Mouse (Mus musculus): ENCODE measurements around the gene Esrp2. TPM values are rescaled to one million over a fixed set of nuclear protein-coding genes. Genes with fewer than 3 reads are reported as not detected.

The Esrp2 gene
- polyA plus RNA-seq (2016; fragmentation: Nextera tagmentation; extraction: Ambion mirVana), result 2.4 and 5.4 TPM in 2 replicates

DNA sequence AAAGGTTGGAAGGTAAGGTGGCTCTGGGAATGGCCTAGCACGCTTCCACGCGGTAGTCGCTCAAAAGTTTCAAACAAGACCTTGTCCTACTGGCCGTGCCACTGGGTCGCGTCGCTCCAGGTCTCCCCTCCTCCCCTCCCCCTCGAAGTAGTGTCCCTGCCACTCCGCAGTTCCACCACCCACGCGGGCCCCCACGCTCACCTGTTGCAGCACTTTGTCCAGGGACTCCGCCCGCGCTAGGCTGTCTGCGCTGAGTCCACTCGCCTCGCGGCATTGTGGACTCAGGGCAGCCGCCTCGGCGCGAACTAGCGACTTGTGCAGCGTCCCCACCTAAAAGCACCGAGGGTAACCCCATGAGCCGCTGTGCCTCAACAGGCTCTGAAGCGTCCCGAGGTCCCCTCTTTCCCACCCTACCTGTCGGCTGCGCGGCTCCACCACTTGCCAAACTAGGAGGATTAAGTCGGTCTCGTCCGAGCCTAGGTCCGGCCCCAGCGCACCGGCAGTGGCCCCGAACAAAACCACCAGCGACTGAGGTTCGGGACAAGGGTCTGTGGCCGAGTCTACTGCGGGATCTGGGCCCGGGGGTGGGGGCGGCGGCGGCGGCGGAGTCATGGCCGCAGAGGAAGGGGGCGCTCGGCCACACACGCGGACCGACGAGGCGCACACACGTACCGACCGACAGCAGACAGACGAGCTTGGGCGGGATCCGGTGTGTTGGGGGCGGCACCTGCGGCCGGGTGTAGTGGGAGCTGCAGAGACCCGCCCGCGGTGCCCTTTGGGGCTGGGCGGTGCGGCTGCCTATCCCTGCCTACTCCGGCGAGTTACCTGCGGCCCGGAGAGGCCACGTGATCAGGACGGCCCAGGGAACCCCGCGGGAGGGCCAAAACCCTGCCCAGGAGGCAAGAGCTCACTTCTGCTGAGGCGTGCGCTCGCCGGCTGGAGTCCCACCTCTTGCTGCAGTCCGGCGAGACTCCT lies at the start of gene Esrp2:
Gene Esrp2 (minus strand): TSS at position 819 of the 975 bp plus-strand sequence.
- peak within 1 kb of the TSS; percentile 87 for H3K27ac ChIP-seq
- H3K9me3 ChIP-seq, result no peaks in the 10 kb centered on the region
- H3K4me1 ChIP-seq, result peaks cover 46% of the 10 kb centered on the region
- H3K4me3 ChIP-seq, result peak within 1 kb of the TSS; percentile 69
- H3K27me3 ChIP-seq (ENCODE audit: insufficient read depth, poor library complexity, severe bottlenecking), result peaks cover 53% of the 10 kb centered on the region
- WGBS, result under 1% methylated on average over 86 of the region's 86 CpGs
- DNase-seq (ENCODE audit: low spot score), result peak; percentile 86
- peaks cover 16% of the 10 kb centered on the region for H3K36me3 ChIP-seq

GRCm38 (mm10) chr8:106186394-106186793 lies 49.6 kb upstream of the Esrp2 start:
- Histone ChIP-seq H3K27ac (no peak overlapping the region), H3K27me3 (ENCODE audit: insufficient read depth, poor library complexity, severe bottlenecking) (no peaks in the 10 kb centered on the region), H3K4me1 (no peaks in the 10 kb centered on the region; the same call in 1 of the 2 replicates), H3K4me3 (no peak overlapping the region), H3K9me3 (no peaks in the 10 kb centered on the region), H3K36me3 (peaks cover 78% of the 10 kb centered on the region)
- DNase-seq (ENCODE audit: low spot score), result no peak
- WGBS, result 90% methylated on average over 3 of the region's 3 CpGs

- H3K36me3 ChIP-seq, result peaks cover 73% of the 10 kb centered on the region
- WGBS, result 88% methylated on average over 8 of the region's 8 CpGs
- no peak for DNase-seq (ENCODE audit: low spot score)
- no peaks in the 10 kb centered on the region for H3K9me3 ChIP-seq
- no peaks in the 10 kb centered on the region for H3K4me1 ChIP-seq
- no peak overlapping the region for H3K27ac ChIP-seq
- H3K27me3 ChIP-seq (ENCODE audit: insufficient read depth, poor library complexity, severe bottlenecking), result no peaks in the 10 kb centered on the region
- no peak overlapping the region for H3K4me3 ChIP-seq
Measured at GRCm38 (mm10) chr8:106185628-106186270, 49.0 kb upstream of the Esrp2 start.

DNA sequence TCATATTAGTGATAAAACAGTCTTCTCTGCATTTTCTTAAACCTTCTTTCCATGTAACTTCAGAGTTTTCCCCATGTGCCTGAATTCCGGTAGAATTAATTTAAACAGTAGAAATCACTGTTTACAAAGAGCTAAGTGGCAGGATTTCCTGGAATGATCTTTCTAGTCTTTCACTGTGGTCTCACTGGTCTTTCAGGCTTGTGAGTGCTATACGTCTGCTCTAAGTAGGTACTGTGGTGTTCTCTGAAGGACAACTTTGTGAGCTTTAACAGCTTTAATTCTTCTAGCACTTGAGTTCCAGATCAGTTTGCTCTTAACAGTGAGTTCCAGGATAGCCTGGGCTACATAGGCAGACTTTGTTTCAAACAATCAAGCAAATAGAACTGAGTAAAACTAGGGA lies 41.7 kb upstream of the Esrp2 start:
- H3K36me3 ChIP-seq, result peaks cover 26% of the 10 kb centered on the region
- no peaks in the 10 kb centered on the region for H3K27me3 ChIP-seq (ENCODE audit: insufficient read depth, poor library complexity, severe bottlenecking)
- no peak overlapping the region for H3K4me3 ChIP-seq
- H3K9me3 ChIP-seq, result no peaks in the 10 kb centered on the region
- WGBS, result 70% methylated on average over 2 of the region's 2 CpGs
- peaks cover 15% of the 10 kb centered on the region for H3K4me1 ChIP-seq
- no peak for DNase-seq (ENCODE audit: low spot score)
- H3K27ac ChIP-seq, result no peak overlapping the region

DNA sequence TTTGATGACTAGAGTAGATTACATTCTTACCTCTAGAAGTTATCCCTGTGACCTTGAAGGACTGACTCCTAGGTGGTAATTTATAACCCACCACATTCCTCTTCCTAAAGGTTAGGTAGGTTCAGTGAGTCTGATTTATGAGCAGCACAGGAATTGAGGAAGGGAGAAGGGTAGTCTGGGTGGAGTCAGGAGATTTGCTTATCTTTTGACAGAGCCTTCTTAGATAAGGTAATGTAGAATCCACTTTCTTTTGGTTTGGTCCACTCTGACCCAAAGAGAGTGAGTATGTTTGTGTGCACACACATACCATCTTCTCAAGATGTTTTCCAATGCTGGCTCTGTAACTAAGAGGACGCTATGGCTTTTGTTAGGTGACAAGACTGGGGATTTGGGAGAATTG lies 40.8 kb upstream of the Esrp2 start:
- Histone ChIP-seq H3K27ac (no peak overlapping the region), H3K4me1 (peaks cover 15% of the 10 kb centered on the region), H3K4me3 (no peak overlapping the region), H3K36me3 (peaks cover 20% of the 10 kb centered on the region), H3K9me3 (no peaks in the 10 kb centered on the region), H3K27me3 (ENCODE audit: insufficient read depth, poor library complexity, severe bottlenecking) (no peaks in the 10 kb centered on the region)
- 87% methylated on average over 1 of the region's 1 CpGs for WGBS
- DNase-seq (ENCODE audit: low spot score), result no peak

DNA sequence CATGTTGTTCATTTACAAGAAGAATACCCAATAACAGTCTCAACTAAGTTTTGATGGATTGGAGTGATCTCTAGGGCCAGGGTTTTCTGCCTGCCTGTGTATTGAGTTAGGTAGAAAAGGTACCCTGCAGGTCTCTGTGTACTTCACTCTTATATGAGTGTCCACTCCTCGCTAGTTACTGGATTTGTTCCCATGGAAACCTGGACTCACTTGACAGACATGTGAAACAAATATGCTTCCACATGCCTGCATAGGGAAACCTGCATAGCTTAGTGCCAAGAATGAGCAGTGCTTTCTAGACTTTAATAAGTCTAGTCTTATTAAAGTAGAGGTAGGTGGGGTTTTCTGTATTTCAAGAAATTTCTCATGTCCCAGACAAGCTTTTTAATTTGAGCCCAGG lies 40.1 kb upstream of the Esrp2 start:
- 51% methylated on average over 1 of the region's 1 CpGs for WGBS
- no peak overlapping the region for H3K4me3 ChIP-seq
- H3K9me3 ChIP-seq, result no peaks in the 10 kb centered on the region
- no peak for DNase-seq (ENCODE audit: low spot score)
- no peaks in the 10 kb centered on the region for H3K27me3 ChIP-seq (ENCODE audit: insufficient read depth, poor library complexity, severe bottlenecking)
- H3K27ac ChIP-seq, result no peak overlapping the region
- H3K36me3 ChIP-seq, result peaks cover 14% of the 10 kb centered on the region
- H3K4me1 ChIP-seq, result peaks cover 15% of the 10 kb centered on the region

- WGBS, result 87% methylated on average over 3 of the region's 3 CpGs
- no peaks in the 10 kb centered on the region for H3K9me3 ChIP-seq
- no peak for DNase-seq (ENCODE audit: low spot score)
- peaks cover 25% of the 10 kb centered on the region for H3K4me1 ChIP-seq
- H3K36me3 ChIP-seq, result peaks cover 2% of the 10 kb centered on the region; the same call in 1 of the 2 replicates
- no peak overlapping the region for H3K4me3 ChIP-seq
- H3K27ac ChIP-seq, result no peak overlapping the region
- H3K27me3 ChIP-seq (ENCODE audit: insufficient read depth, poor library complexity, severe bottlenecking), result no peaks in the 10 kb centered on the region
Measured at GRCm38 (mm10) chr8:106173566-106173965, 36.8 kb upstream of the Esrp2 start.

- no peaks in the 10 kb centered on the region for H3K9me3 ChIP-seq
- H3K4me3 ChIP-seq, result peak overlapping the region; percentile 98
- H3K27ac ChIP-seq, result peak overlapping the region; percentile 99; the same call in 1 of the 2 replicates
- 0 out of 2 replicates have a peak, but pooled peaks cover 2% of the 10 kb centered on the region for H3K36me3 ChIP-seq
- no peak for DNase-seq (ENCODE audit: low spot score)
- H3K27me3 ChIP-seq (ENCODE audit: insufficient read depth, poor library complexity, severe bottlenecking), result no peaks in the 10 kb centered on the region
- WGBS, result 38% methylated on average over 6 of the region's 6 CpGs
- peaks cover 24% of the 10 kb centered on the region; the same call in 1 of the 2 replicates for H3K4me1 ChIP-seq
Measured at GRCm38 (mm10) chr8:106169934-106170480, 33.2 kb upstream of the Esrp2 start.

DNA sequence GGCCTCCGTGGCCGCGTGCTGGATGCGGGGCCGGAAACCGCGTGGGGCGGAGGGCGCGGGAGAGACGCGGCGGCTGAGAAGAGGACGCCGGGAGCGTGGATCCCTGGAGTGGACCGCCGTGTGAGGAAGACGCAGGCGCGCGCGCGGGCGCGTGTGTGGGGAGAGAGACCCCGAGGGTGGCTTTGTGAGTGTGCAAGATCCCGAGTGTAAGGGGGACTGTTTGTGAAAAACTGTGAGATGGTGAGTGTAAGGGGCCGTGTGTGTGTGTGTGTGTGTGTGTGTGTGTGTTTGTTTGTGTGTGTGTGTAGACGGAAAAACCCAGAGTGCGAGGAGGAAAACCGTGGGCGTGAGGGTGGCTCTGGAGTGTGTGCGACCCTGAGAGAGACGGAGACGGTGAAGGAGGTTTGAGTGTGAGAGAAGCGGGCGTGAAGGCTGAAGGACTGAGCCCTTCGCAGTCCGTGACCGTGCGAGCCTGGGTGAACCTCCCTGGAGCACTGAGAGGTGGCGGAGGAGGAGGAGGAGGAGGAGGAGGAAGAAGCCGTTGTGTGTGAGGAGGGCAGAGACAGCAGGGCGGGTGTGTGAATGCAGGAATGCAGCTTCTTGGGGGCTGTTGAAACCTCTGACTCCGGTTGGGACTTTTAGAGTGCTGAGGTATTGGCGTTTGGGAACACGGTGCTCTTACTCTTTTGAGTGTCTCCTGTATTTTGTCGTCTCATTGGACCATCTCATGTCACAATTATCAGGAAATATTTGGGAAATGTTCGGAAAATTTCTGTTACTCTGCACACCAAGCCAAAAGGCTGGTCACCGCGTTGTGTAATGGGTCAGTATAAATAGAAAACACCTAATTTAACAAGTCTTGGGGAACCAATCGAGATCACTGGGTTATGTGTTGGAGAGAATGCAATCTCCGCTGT lies 32.5 kb upstream of the Esrp2 start:
- Histone ChIP-seq H3K27ac (peak overlapping the region; percentile 99), H3K27me3 (ENCODE audit: insufficient read depth, poor library complexity, severe bottlenecking) (no peaks in the 10 kb centered on the region), H3K4me1 (peaks cover 24% of the 10 kb centered on the region; the same call in 1 of the 2 replicates), H3K4me3 (peak overlapping the region; percentile 98), H3K9me3 (no peaks in the 10 kb centered on the region), H3K36me3 (peaks cover 6% of the 10 kb centered on the region)
- WGBS, result 1% methylated on average over 53 of the region's 54 CpGs
- peak; percentile 85 for DNase-seq (ENCODE audit: low spot score)

- WGBS, result under 1% methylated on average over 59 of the region's 59 CpGs
- Histone ChIP-seq H3K4me3 (peak within 1 kb of the TSS; percentile 98), H3K4me1 (peaks cover 24% of the 10 kb centered on the region; the same call in 1 of the 2 replicates), H3K27ac (peak within 1 kb of the TSS; percentile 99), H3K36me3 (peaks cover 14% of the 10 kb centered on the region), H3K27me3 (ENCODE audit: insufficient read depth, poor library complexity, severe bottlenecking) (no peaks in the 10 kb centered on the region), H3K9me3 (no peaks in the 10 kb centered on the region)
- peak; percentile 91 for DNase-seq (ENCODE audit: low spot score)
Measured at GRCm38 (mm10) chr8:106168356-106169016, 31.7 kb upstream of the Esrp2 start, which contains the start of gene Slc7a6. Gene Slc7a6, plus strand, starts transcription at chr8:106168857.

DNA sequence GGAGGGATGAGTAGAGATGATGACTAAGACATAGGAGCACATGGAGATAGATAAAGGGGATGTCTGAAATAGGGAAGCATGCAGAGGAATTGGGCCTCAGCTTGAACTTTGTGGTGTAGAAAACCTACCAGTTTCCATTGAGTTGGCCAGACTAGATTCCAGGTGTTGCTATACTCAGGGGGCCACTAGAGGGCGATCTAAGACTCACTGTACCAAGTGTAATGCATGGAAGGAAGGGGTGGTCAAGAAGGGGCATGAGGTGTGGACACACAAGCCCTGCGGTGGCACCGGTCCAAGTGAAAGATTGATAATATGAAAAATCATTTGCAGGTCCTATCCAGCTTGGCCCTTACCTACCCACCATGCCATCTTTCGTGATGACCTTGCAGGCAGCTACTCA lies 28.7 kb upstream of the Esrp2 start:
- Histone ChIP-seq H3K27me3 (ENCODE audit: insufficient read depth, poor library complexity, severe bottlenecking) (no peaks in the 10 kb centered on the region), H3K27ac (no peak overlapping the region), H3K4me1 (peaks cover 24% of the 10 kb centered on the region; the same call in 1 of the 2 replicates), H3K4me3 (no peak overlapping the region), H3K9me3 (no peaks in the 10 kb centered on the region), H3K36me3 (peaks cover 42% of the 10 kb centered on the region)
- WGBS, result 47% methylated on average over 4 of the region's 4 CpGs
- DNase-seq (ENCODE audit: low spot score), result peak; percentile 80

Measured in heart, embryonic 10.5 days (tissue).